Mouse (Mus musculus): ENCODE data around the gene Csrp1. TPM values are rescaled to one million over a fixed set of nuclear protein-coding genes. Genes with fewer than 3 reads are reported as not detected.

Gene Csrp1
- total and polyA plus RNA-seq, 3 experiments, result 44.4 to 73.0 TPM; not detected in 1

DNA sequence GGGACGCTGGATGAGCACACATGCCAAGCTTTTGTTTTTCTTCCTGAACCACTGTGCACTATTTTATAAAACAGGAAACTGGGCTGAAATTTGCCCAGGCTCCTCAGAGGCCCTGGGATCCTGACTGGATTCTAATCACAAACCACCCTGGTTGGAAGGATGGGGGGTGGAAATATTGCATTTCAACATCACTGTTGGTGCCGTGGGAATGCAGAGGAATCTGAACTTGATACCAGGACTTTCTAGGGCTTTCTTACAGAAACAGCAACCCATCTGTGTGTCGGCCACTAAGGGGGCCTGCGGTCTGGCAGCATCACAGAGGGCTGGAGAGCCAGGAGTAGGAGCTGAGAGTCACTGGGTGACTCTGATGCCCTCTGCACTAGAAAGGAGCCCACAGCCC is 47.5 kb upstream of the Csrp1 start:
- H3K79me2 ChIP-seq (ENCODE audit: control insufficient read depth, insufficient read depth, low read length, poor library complexity), result no peaks in the 10 kb centered on the region
- no peak for DNase-seq (ENCODE audit: low read depth, low spot score)
- H3K27ac ChIP-seq (ENCODE audit: control insufficient read depth, low read depth, low read length), result no peak overlapping the region
- H3K27me3 ChIP-seq (ENCODE audit: control insufficient read depth in 1 of 2, insufficient read depth in 2 of 2, low read length in 2 of 2), result no peaks in the 10 kb centered on the region
- no peak for TF ChIP-seq HCFC1 (IDR thresholded peaks at IDR 0.05; ENCODE audit: low read depth, low read length)
- TF ChIP-seq KAT2A (conservative IDR thresholded peaks at IDR 0.05; ENCODE audit: low read depth, low read length), result no peak
- no peak for TF ChIP-seq CHD2 (IDR thresholded peaks at IDR 0.05; ENCODE audit: low read length)
- no peak for TF ChIP-seq USF2 (IDR thresholded peaks at IDR 0.05; ENCODE audit: borderline replicate concordance in 1 of 2, insufficient read depth in 1 of 2, low read depth in 1 of 2, low read length in 2 of 2)
- TF ChIP-seq MYB (IDR thresholded peaks at IDR 0.05; ENCODE audit: low read depth, low read length), result no peak
- TF ChIP-seq MAX (IDR thresholded peaks at IDR 0.05; ENCODE audit: low read length), result no peak
- no peak for TF ChIP-seq E2F4 (IDR thresholded peaks at IDR 0.05; ENCODE audit: borderline replicate concordance, low read depth, low read length)
- no peak for TF ChIP-seq ZC3H11A (IDR thresholded peaks at IDR 0.05; ENCODE audit: low read depth, low read length)
- no peak for TF ChIP-seq MAFK (IDR thresholded peaks at IDR 0.05; ENCODE audit: borderline replicate concordance, low read depth, low read length)
- TF ChIP-seq JUND (IDR thresholded peaks at IDR 0.05; ENCODE audit: low read depth, low read length), result no peak
- no peak for TF ChIP-seq RAD21 (IDR thresholded peaks at IDR 0.05; ENCODE audit: low read depth, low read length)
- TF ChIP-seq ZMIZ1 (IDR thresholded peaks at IDR 0.05; ENCODE audit: low read depth, low read length), result no peak
- TF ChIP-seq POLR2AphosphoS2 (IDR thresholded peaks at IDR 0.05; ENCODE audit: low read length), result no peak
- no peak for TF ChIP-seq ZKSCAN1 (IDR thresholded peaks at IDR 0.05; ENCODE audit: low read depth, low read length)
- H3K4me3 ChIP-seq (ENCODE audit: control insufficient read depth in 1 of 2, insufficient read depth in 1 of 2, low read depth in 2 of 2, low read length in 2 of 2), result no peak overlapping the region
- H3K9ac ChIP-seq (ENCODE audit: control insufficient read depth, low read depth, low read length, poor library complexity, severe bottlenecking), result no peak overlapping the region
- H3K9me3 ChIP-seq (replicated peaks; ENCODE audit: insufficient read depth, low read length), result no peaks in the 10 kb centered on the region
- H3K36me3 ChIP-seq (ENCODE audit: control insufficient read depth in 1 of 2, insufficient read depth in 2 of 2, low read length in 2 of 2), result peaks cover 0 to 25% of the 10 kb centered on the region in 2 experiments; a peak in 2 of 4 replicates
- peaks cover 7 to 40% of the 10 kb centered on the region in 2 experiments for H3K4me1 ChIP-seq (ENCODE audit: control insufficient read depth in 1 of 2, insufficient read depth in 2 of 2, low read length in 2 of 2)

DNA sequence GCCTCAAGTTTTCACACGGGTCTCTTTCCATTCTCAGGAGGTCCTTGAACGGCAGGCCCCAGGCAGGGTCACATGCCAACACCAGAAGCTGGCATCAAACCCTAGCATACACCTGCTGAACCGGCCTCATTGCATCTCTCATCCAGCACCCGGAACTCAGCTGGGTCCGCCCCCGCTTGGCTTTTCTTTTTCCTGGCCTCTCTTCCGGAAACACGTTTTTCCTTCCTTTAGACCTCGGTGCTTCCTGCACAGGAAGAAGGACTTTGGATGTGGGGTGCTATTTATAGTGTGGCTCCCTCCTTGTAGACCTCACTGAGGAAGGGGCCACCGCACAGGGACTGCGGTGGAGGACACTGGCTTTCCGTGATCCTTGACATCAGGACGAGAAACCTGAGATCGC is 46.4 kb upstream of the Csrp1 start:
- Histone ChIP-seq H3K9me3 (replicated peaks; ENCODE audit: insufficient read depth, low read length) (no peaks in the 10 kb centered on the region), H3K27me3 (ENCODE audit: control insufficient read depth in 1 of 2, insufficient read depth in 2 of 2, low read length in 2 of 2) (no peaks in the 10 kb centered on the region), H3K27ac (ENCODE audit: control insufficient read depth, low read depth, low read length) (no peak overlapping the region), H3K9ac (ENCODE audit: control insufficient read depth, low read depth, low read length, poor library complexity, severe bottlenecking) (no peak overlapping the region), H3K79me2 (ENCODE audit: control insufficient read depth, insufficient read depth, low read length, poor library complexity) (no peaks in the 10 kb centered on the region), H3K4me1 (ENCODE audit: control insufficient read depth in 1 of 2, insufficient read depth in 2 of 2, low read length in 2 of 2) (peaks cover 6 to 34% of the 10 kb centered on the region in 2 experiments), H3K4me3 (ENCODE audit: control insufficient read depth in 1 of 2, insufficient read depth in 1 of 2, low read depth in 2 of 2, low read length in 2 of 2) (no peak overlapping the region), H3K36me3 (ENCODE audit: control insufficient read depth in 1 of 2, insufficient read depth in 2 of 2, low read length in 2 of 2) (peaks cover 0 to 25% of the 10 kb centered on the region in 2 experiments; a peak in 2 of 4 replicates)
- no peak for DNase-seq (ENCODE audit: low read depth, low spot score)
- TF ChIP-seq ZNF384 (IDR thresholded peaks at IDR 0.05; ENCODE audit: low read depth, low read length) (no peak), MYC (IDR thresholded peaks at IDR 0.05; ENCODE audit: low read depth, low read length) (no peak), USF2 (IDR thresholded peaks at IDR 0.05; ENCODE audit: borderline replicate concordance in 1 of 2, insufficient read depth in 1 of 2, low read depth in 1 of 2, low read length in 2 of 2) (no peak), NELFE (IDR thresholded peaks at IDR 0.05; ENCODE audit: low read depth, low read length) (no peak), RCOR1 (IDR thresholded peaks at IDR 0.05; ENCODE audit: low read depth, low read length) (no peak), ZC3H11A (IDR thresholded peaks at IDR 0.05; ENCODE audit: low read depth, low read length) (no peak), ZKSCAN1 (IDR thresholded peaks at IDR 0.05; ENCODE audit: low read depth, low read length) (no peak), RAD21 (IDR thresholded peaks at IDR 0.05; ENCODE audit: low read depth, low read length) (no peak), UBTF (IDR thresholded peaks at IDR 0.05; ENCODE audit: borderline replicate concordance, insufficient read depth, low read depth, low read length) (no peak), E2F4 (IDR thresholded peaks at IDR 0.05; ENCODE audit: borderline replicate concordance, low read depth, low read length) (no peak), TBP (IDR thresholded peaks at IDR 0.05; ENCODE audit: low read depth, low read length) (no peak), NRF1 (IDR thresholded peaks at IDR 0.05; ENCODE audit: insufficient read depth, low read depth, low read length, poor library complexity, severe bottlenecking) (no peak), MAZ (IDR thresholded peaks at IDR 0.05; ENCODE audit: low read depth, low read length) (no peak), HCFC1 (IDR thresholded peaks at IDR 0.05; ENCODE audit: low read depth, low read length) (no peak), JUND (IDR thresholded peaks at IDR 0.05; ENCODE audit: low read depth, low read length) (no peak), BHLHE40 (IDR thresholded peaks at IDR 0.05; ENCODE audit: borderline replicate concordance, low read depth, low read length) (no peak), POLR2AphosphoS2 (IDR thresholded peaks at IDR 0.05; ENCODE audit: low read length) (no peak), MEF2A (IDR thresholded peaks at IDR 0.05; ENCODE audit: extremely low read depth, insufficient replicate concordance, low read depth, low read length, poor library complexity, severe bottlenecking) (no peak)

Data from MEL (cell line).